Mouse (Mus musculus) stomach, embryonic 16.5 days (tissue): ENCODE measurements around the gene Wdr59. TPM values are rescaled to one million over a fixed set of nuclear protein-coding genes. Genes with fewer than 3 reads are reported as not detected.
"Not testable (repeated sequence)": the region's sequence is repeated elsewhere in the genome, so short reads cannot be mapped to it uniquely, and the experiment has no call there.

Source experiments
- ATAC-seq: fragments of 200-750 bp; cut with Nextera tagmentation; 2 replicates; pipeline ENCODE4 v1.8.0; 2017; ENCODE audit warnings: moderate number of reproducible peaks, moderate TSS enrichment; ENCODE audit not compliant: insufficient read depth, low FRiP score
- H3K27ac ChIP-seq: fragments of 300-500 bp; sonication (generic); 2 replicates; pipeline ENCODE4 v1.5.1; 2014; ENCODE audit warnings: low read length
- H3K27me3 ChIP-seq: fragments of 300-500 bp; sonication (generic); 2 replicates; pipeline ENCODE4 v1.6.1; 2014; ENCODE audit warnings: low read length, control low read depth, mixed read lengths; ENCODE audit not compliant: control insufficient read depth, insufficient read depth
- H3K36me3 ChIP-seq: fragments of 300-500 bp; sonication (generic); 2 replicates; pipeline ENCODE4 v1.6.1; 2014; ENCODE audit warnings: low read length; ENCODE audit not compliant: control insufficient read depth, insufficient read depth
- H3K4me1 ChIP-seq: fragments of 300-500 bp; sonication (generic); 2 replicates; pipeline ENCODE4 v1.6.1; 2014; ENCODE audit warnings: low read length, control low read depth, mixed read lengths; ENCODE audit not compliant: control insufficient read depth, insufficient read depth
- H3K4me2 ChIP-seq: fragments of 300-500 bp; sonication (generic); 2 replicates; pipeline ENCODE4 v1.6.1; 2014; ENCODE audit warnings: low read depth, low read length, mixed read lengths
- H3K4me3 ChIP-seq: fragments of 300-500 bp; sonication (generic); replicated peaks from 2 replicates; pipeline ENCODE4 v1.5.1; 2014; ENCODE audit warnings: mild to moderate bottlenecking, low read length
- H3K9ac ChIP-seq: fragments of 300-500 bp; sonication (generic); 2 replicates; pipeline ENCODE4 v1.6.1; 2014; ENCODE audit warnings: low read length
- H3K9me3 ChIP-seq: fragments of 300-500 bp; sonication (generic); replicated peaks from 2 replicates; pipeline ENCODE4 v1.6.1; 2016; ENCODE audit warnings: low read length, control low read depth; ENCODE audit not compliant: control insufficient read depth
- WGBS: fragments of 180-500 bp; shearing (Covaris S2); extraction: QIAGEN DNeasy Blood & Tissue Kit; methylation state at CpG from one replicate; pipeline ENCODE4 v1.1.7; 2014; 5-methylcytosine and 5-hydroxymethylcytosine counted together
- polyA plus RNA-seq: library from polyadenylated mRNA; unstranded; fragments of >200 nt; fragmentation: Nextera tagmentation; extraction: Ambion mirVana; gene quantifications from 2 replicates; pipeline ENCODE4 v1.2.1, GENCODE M21; 2015

The Wdr59 gene
- polyA plus RNA-seq, 1 experiment from 2014 or later: 5.9 TPM

DNA sequence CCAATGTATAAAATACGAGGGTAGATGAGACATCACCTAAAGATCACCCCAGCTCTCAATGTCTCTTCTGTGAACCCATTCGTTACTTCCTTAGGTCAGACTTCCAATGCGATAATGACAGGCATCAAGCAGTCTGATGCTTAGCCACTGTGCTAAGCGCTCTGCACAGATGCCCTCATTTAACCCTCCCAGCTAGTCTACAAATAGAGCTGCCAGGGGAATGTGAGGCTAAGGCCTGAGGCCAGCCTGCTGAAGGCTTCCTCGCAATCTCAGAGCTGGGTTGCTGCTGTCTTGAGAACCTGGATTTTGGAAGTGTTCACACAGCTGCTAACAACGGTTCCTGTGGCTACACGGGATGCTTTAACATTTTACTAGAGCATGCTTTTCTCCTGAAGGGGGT is 9.0 kb downstream of the Wdr59 start:
- no peak overlapping the region for H3K9ac ChIP-seq
- 83% methylated on average over 7 of the region's 7 CpGs for WGBS
- no peak for ATAC-seq

DNA sequence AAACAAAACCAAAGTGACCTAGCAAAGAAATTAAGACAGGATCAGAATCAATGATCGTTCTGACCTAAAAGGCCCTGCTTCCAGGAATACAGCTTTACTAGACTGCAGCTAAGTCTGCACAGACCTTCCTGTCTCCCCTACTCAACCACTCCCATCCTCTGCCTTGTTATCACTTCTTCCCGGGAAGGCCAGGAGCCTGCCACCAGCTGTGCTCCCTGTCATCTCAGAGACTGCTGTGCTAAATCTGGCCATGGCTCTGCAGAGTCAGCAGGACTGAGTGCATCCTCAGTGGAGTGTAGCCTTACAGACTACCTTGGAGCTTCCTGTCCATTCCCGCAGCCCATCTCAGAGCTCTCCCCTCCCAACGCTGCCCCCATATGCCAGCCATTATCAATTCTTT is 11.5 kb downstream of the Wdr59 start:
- no peaks in the 10 kb centered on the region for H3K27me3 ChIP-seq
- H3K27ac ChIP-seq: no peak overlapping the region
- no peak overlapping the region for H3K4me2 ChIP-seq
- H3K36me3 ChIP-seq: no peaks in the 10 kb centered on the region
- no peak overlapping the region for H3K4me3 ChIP-seq
- H3K9ac ChIP-seq: no peak overlapping the region
- no peaks in the 10 kb centered on the region for H3K9me3 ChIP-seq
- 50% methylated on average over 4 of the region's 4 CpGs for WGBS
- no peak for ATAC-seq
- H3K4me1 ChIP-seq: no peaks in the 10 kb centered on the region

More for the DNA sequence above, 9.0 kb downstream of the Wdr59 start:
- Histone ChIP-seq H3K36me3 (no peaks in the 10 kb centered on the region), H3K27ac (no peak overlapping the region), H3K27me3 (no peaks in the 10 kb centered on the region), H3K9me3 (no peaks in the 10 kb centered on the region; the same call in 1 of the 2 replicates), H3K4me1 (no peaks in the 10 kb centered on the region), H3K4me2 (no peak overlapping the region), H3K4me3 (no peak overlapping the region)

DNA sequence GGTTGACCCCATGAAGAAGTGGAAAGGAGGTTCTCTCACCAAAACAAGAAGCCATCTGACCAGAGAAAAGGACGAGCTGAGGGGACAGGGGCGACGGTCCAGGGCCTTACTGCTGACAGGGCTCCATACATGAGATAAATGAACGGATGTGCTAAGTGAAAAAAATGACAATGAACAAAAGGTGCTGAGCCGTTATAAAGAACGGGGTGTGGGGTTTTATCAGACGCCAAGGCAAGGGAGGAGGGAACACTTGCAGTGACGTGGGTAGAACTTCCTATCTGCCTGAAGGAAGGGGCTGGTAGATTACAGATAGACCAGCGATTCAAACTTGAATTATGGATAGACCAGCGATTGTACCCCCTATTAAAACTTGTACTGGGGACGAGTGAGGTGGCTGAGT is 12.6 kb downstream of the Wdr59 start:
- H3K9me3 ChIP-seq: no peaks in the 10 kb centered on the region
- H3K4me1 ChIP-seq: no peaks in the 10 kb centered on the region
- no peaks in the 10 kb centered on the region for H3K27me3 ChIP-seq
- H3K4me3 ChIP-seq: no peak overlapping the region
- H3K36me3 ChIP-seq: no peaks in the 10 kb centered on the region
- H3K27ac ChIP-seq: no peak overlapping the region
- ATAC-seq: no peak
- WGBS: 79% methylated on average over 11 of the region's 11 CpGs
- no peak overlapping the region for H3K9ac ChIP-seq
- no peak overlapping the region for H3K4me2 ChIP-seq

DNA sequence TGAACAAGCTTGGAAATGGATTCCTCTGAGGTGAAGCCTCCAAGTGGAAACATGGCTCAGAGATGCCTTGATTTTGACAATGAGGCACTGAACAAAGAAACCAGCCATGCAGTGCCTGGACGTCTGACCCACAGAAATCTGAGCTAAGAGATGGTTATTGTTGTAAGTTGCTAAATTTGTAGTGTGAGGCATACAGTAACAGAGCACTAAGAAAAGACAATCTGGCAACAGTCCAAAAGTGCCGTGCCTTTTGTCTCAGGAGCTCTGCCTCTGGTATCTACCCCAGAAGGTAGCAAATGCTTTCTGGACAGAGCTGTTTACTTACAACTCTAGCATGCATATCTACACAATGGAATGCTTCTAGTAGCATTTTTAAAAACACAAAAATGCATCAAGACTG is 13.3 kb downstream of the Wdr59 start:
- H3K36me3 ChIP-seq: peaks cover 3% of the 10 kb centered on the region; the same call in 1 of the 2 replicates
- ATAC-seq: no peak
- H3K9me3 ChIP-seq: no peaks in the 10 kb centered on the region
- no peaks in the 10 kb centered on the region for H3K27me3 ChIP-seq
- H3K4me3 ChIP-seq: no peak overlapping the region
- no peak overlapping the region for H3K27ac ChIP-seq
- no peaks in the 10 kb centered on the region for H3K4me1 ChIP-seq
- 37% methylated on average over 2 of the region's 2 CpGs for WGBS
- H3K9ac ChIP-seq: no peak overlapping the region
- no peak overlapping the region for H3K4me2 ChIP-seq

DNA sequence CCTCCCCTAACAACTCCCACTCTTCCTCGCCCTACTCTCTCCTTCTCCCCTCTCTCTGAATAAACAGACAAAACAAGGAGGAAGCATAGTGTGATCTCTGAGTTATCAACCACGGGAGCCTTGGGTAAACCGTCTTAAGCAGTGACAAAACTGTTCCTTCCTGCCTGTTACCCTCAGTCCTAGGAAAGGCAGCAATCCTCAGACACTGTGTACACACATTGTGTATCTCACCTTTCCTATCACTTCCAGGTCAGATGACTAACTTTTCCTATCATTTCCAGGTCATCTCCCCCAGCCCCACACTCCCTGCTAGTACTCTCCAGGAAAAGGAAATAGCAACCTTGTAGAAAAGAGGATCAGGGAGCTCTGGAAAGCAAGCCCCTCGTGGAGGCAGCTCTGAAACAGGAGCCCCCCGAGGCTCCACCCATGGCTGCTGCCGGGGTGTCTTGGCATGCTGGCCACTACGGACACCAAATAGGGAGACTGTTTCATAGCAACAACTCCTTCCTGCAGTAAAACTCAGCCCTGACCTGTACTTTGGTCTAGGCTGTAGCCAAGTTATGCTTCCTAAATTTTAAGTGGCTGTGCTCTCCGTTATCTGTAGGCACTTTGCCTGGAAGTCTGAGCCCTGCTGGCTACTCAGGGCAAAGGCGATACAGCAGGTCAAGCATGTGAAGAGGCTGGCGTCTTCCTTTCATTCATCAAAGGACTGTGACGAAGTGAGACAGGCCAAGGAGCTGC is 20.0 kb downstream of the Wdr59 start:
- no peak for ATAC-seq
- Histone ChIP-seq H3K9me3 (no peaks in the 10 kb centered on the region), H3K27ac (no peak overlapping the region), H3K4me1 (no peaks in the 10 kb centered on the region), H3K9ac (no peak overlapping the region), H3K4me3 (no peak overlapping the region), H3K36me3 (peaks cover 3% of the 10 kb centered on the region; the same call in 1 of the 2 replicates), H3K27me3 (no peaks in the 10 kb centered on the region), H3K4me2 (no peak overlapping the region)
- WGBS: 61% methylated on average over 11 of the region's 11 CpGs

DNA sequence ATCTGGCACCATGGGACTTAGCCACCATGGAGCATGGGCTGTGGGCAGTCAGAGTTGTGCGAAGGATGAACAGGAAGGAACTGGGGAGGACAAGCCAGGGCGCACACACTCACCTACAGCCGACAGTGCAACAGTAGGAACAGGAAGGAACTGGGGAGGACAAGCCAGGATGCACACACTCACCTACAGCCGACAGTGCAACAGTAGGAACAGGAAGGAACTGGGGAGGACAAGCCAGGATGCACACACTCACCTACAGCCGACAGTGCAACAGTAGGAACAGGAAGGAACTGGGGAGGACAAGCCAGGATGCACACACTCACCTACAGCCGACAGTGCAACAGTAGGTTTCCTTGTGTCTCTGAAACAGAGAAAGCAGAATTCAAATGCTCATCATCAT is 23.6 kb downstream of the Wdr59 start:
- not testable (repeated sequence) for H3K27ac ChIP-seq, H3K4me3 ChIP-seq, H3K9ac ChIP-seq, ATAC-seq, H3K4me2 ChIP-seq, H3K4me1 ChIP-seq, H3K9me3 ChIP-seq, H3K27me3 ChIP-seq, H3K36me3 ChIP-seq
- WGBS: 86% methylated on average over 4 of the region's 6 CpGs

DNA sequence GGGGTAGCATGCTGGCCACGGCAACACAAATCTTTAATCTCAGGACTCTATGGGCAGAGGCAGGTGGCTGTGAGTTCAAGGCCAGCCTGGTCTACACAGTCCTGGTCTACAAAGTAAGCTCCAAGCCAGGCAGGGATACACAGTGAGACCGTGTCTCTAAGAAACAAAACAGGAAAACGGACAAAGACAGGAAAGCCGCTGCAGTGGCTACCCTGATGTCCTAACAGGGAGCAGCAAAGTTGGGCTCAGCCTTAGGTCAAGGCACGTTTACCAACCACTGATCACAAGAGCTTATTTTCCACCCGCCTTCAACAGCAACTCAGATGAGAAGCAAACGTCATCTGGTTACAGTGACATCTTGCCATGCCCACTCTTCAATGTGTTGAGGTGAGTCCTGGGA is 25.6 kb downstream of the Wdr59 start:
- no peak for ATAC-seq
- Histone ChIP-seq H3K27me3 (no peaks in the 10 kb centered on the region), H3K4me2 (no peak overlapping the region), H3K36me3 (no peaks in the 10 kb centered on the region), H3K27ac (no peak overlapping the region), H3K4me1 (no peaks in the 10 kb centered on the region), H3K9me3 (no peaks in the 10 kb centered on the region), H3K4me3 (no peak overlapping the region), H3K9ac (no peak overlapping the region)
- 83% methylated on average over 7 of the region's 7 CpGs for WGBS

DNA sequence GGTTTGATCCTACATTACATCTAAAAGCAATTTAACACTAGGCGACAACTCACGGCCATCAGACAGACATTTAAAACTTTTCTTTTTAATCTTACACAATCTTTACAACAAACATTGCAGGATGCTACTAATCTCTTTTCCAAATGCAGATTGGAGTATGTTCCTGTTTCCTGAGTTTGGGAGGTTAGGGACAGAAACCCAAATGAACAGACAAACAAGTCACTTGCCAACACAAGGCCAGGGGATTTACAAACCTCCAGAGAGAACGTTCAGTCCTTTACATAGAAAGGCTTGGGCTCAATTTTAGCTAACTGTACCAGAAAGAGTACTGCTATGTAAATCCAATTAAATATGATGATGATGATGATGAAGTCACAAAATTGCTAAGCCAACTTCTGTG is 28.7 kb downstream of the Wdr59 start:
- Histone ChIP-seq H3K4me3 (no peak overlapping the region), H3K4me2 (no peak overlapping the region), H3K9me3 (no peaks in the 10 kb centered on the region), H3K4me1 (no peaks in the 10 kb centered on the region), H3K9ac (no peak overlapping the region), H3K36me3 (no peaks in the 10 kb centered on the region), H3K27me3 (no peaks in the 10 kb centered on the region), H3K27ac (no peak overlapping the region)
- WGBS: 91% methylated on average over 3 of the region's 3 CpGs
- no peak for ATAC-seq

DNA sequence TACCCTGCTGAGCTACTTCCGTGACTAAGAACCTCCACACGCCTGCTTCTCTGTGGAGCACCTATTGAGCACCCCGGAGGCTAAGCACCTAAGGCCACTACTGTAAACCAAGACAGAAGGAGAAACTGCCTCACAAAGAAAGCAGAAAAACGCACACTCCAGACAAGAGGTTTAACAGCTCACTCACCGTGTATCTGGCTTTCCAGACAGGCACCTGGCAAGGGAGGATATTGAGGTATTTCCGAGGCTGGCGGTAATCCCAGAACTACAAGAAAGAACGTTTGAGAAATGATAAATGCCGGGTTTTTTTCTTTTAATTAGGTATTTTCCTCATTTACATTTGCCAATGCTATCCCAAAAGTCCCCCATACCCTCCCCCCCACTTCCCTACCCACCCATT is 29.4 kb downstream of the Wdr59 start:
- Histone ChIP-seq H3K36me3 (no peaks in the 10 kb centered on the region), H3K4me2 (no peak overlapping the region), H3K4me3 (no peak overlapping the region), H3K27ac (no peak overlapping the region), H3K9ac (no peak overlapping the region), H3K4me1 (no peaks in the 10 kb centered on the region), H3K27me3 (no peaks in the 10 kb centered on the region), H3K9me3 (no peaks in the 10 kb centered on the region)
- ATAC-seq: no peak
- WGBS: 80% methylated on average over 9 of the region's 9 CpGs
